Mouse (Mus musculus) activated CD4-positive, CD25-positive, alpha-beta regulatory T cell, adult 9 weeks (primary cell): ENCODE data around the gene Dhx40. TPM values are rescaled to one million over a fixed set of nuclear protein-coding genes. Genes with fewer than 3 reads are reported as not detected.

ENCODE experiments used
- polyA plus RNA-seq: library from polyadenylated mRNA; unstranded; fragments of 100-300 nt; shearing (Covaris generic); gene quantifications from one replicate; pipeline ENCODE4 v1.2.1, GENCODE M21; 2017

Dhx40 gene
- polyA plus RNA-seq, result 41.5 TPM

DNA sequence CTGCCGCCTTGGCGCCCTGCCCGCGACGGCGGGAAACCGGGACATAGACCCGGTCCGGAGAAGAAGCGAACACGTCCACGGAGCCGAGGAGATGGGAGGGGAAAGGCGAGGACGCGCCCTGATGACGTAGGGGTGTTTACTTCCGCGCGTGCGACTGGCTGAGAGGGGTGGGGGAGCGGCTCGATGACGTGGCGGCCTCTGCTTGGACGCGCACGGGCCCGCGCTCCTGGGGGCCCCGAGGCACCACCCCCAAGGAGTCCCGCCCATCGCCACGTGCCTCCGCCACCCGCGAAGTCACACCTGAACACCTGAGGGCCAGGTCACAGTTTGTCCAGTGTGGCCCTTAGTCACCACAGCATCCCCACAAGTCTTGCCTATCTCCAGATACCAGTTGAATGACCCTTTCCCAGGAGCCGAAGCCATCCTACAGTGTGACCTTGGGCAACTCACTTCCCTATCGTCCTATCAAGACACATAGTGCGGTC is at the start of gene Dhx40:
TSS of gene Dhx40 (minus strand) at position 242 of the 485 bp plus-strand sequence.

GRCm38 (mm10) chr11:86757480-86758371 is 49.8 kb downstream of the Dhx40 start, which contains the start of gene Cltc:
Gene Cltc, minus strand, starts transcription at chr11:86757565.

Other genes starting within 250 kb of the Dhx40 start
- 200 TPM for gene Vmp1, start 123.9 kb downstream of the Dhx40 start, polyA plus RNA-seq
- 14.6 TPM for gene Ptrh2, start 123.8 kb downstream of the Dhx40 start, polyA plus RNA-seq
- 181 TPM for gene Cltc, start 50.2 kb downstream of the Dhx40 start, polyA plus RNA-seq
- gene Ypel2, start 186.0 kb upstream of the Dhx40 start, polyA plus RNA-seq, result 4.3 TPM